Mouse (Mus musculus) adrenal gland, adult 2 months (tissue): ENCODE data around the gene Mapk3. TPM values are rescaled to one million over a fixed set of nuclear protein-coding genes. Genes with fewer than 3 reads are reported as not detected.
"Not testable (repeated sequence)": the region's sequence is repeated elsewhere in the genome, so short reads cannot be mapped to it uniquely, and the experiment has no call there.

Source experiments
- DNase-seq: peaks from one replicate; pipeline ENCODE4 v3.0.0; 2021
- polyA plus RNA-seq: library from polyadenylated mRNA; depleted of rRNA; stranded (reverse); fragments of >200 nt; gene quantifications from 2 replicates; pipeline ENCODE4 v1.2.3, GENCODE M21; 2012
- total RNA-seq, 2 experiments: library from RNA; stranded (reverse); gene quantifications; 2 replicates each; pipeline ENCODE4 v1.2.3; 2021

Gene Mapk3
- total and polyA plus RNA-seq, 3 experiments, result 139 to 299 (median 169) TPM

DNA sequence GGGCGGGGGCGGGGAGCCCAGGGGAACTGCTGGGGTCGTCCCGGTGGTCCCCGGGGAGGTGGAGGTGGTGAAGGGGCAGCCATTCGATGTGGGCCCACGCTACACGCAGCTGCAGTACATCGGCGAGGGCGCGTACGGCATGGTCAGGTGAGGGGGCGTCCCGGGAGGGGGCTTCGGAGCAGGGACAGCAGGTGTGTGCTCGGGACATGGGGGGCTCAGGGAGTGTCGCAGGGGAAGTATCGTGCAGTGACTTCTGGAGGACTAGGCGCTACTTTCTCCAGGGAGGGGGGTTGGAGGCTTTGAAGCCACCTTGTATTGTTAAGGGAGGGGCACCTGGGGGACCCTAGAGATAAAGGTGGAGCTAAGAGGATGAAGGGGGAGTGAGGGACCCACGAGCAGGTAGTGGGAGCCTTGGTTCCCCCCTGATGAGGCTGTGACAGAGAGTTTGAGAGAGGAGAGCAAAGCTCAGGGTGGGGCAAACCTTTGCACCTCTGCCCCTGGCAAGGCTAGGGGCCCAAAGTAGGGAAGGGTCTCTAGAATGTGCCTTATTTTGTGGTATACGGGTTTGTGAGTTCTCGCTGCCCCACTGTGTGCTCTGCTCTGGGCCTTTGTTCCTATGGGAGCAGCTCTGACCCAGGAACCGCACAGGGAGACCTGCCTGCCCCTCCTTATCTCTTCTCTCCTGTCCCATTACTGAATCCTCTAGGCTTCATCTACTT is 430 bp downstream of the Mapk3 start:
- peak; percentile 42 for DNase-seq

GRCm38 (mm10) chr7:126760391-126760802 is 996 bp downstream of the Mapk3 start:
- DNase-seq, result peak; percentile 78

DNA sequence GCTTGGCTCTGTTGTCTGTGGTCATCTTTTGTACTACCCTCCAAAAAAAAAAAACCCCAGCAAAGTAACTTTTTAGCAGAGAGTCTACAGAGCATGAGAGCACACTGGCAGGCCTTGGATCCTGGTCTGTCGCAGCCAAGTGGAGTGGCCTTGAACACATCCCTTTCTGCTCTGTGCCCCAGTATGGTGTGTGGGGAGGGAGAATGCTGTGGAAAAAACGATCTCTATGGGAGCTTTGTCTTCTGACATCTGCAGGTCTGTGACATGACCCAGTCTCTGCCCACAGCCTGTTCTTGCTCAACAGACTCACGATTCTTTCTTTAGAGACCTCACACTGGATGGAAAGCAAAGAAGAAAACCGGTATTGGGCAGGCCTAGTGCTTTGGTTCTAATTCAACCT is 1.6 kb downstream of the Mapk3 start:
- peak; percentile 72 for DNase-seq

DNA sequence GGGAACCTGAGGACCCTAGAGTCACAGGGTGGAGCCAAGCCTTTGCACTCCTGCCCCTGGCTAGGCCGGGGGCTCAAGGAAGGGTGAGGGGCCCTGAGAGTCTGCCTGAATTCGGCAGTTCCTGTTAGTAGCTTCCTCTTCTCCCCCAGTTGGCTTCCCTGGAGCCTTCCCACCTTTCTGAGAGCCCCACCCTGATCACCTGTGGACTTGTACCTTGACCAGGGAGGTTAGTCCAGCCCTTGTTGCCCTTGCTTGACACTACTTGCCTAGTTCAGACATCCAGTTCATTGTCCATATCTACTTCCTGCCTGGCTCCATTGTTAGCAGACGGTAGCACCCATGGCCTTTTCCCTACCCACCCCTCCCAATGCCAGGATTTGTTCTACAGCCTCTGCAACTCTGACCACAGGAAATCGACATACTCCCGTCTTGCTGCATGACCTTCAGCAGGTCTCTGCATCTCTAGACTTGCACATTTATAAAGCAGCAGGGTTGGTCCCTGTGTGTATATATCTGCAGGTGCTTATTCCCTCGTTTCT is 2.2 kb downstream of the Mapk3 start:
- no peak for DNase-seq

DNA sequence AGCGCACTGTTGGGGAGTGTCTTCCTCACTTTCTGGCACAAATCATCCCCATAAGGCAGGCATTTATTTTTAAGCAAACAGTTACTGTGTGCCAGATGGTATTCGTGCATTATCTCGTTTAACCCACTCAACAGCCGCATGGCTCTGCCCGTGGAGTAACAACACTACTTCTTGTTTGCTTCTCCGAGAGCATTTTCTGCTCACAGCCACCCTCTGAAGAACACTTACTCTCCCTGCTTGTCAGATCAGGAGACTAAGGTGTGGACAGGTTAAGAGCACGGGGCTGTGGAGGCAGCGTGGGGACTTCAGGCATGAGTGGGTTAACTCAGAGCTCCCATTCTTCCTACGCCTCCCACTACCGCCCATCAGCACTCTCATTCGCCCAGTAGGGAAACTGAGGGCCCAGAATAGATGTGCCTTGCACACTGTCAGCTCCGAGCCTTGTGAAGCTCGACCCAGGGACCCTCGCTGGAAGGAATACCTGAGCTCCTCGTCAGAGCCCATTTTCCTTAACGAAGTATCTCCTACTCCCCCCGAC is 3.1 kb downstream of the Mapk3 start:
- DNase-seq, result no peak

- no peak for DNase-seq
Observed at GRCm38 (mm10) chr7:126765540-126765939, 6.1 kb downstream of the Mapk3 start.

DNA sequence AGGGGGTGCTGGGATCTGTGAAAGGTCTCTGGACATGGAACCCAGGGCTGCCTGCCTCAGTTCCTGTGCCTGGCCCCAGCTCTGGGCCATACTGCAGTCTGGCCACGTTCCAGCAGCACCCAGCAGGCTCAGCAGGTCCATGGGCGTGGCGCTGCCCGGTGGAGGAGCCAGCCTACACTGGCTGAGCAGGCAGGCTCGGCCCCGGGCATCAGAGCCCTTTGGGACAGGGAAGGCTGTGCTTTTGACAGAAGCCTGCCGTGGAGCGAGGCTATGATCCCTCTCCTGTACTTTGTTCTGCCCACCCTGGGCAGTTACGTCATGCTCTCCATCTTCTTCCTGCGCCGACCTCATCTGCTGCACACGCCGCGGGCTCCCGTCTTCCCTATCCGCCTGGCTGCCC is 6.8 kb downstream of the Mapk3 start, which contains the start of gene Gdpd3:
Gene Gdpd3 (plus strand): TSS at position 134 of the 400 bp plus-strand sequence.
- DNase-seq, result no peak

- DNase-seq, result no peak
Observed at GRCm38 (mm10) chr7:126767001-126767400, 7.6 kb downstream of the Mapk3 start.

GRCm38 (mm10) chr7:126770784-126771183 is 11.4 kb downstream of the Mapk3 start:
- DNase-seq, result no peak

GRCm38 (mm10) chr7:126773351-126773750 is 13.9 kb downstream of the Mapk3 start:
- DNase-seq, result no peak

DNA sequence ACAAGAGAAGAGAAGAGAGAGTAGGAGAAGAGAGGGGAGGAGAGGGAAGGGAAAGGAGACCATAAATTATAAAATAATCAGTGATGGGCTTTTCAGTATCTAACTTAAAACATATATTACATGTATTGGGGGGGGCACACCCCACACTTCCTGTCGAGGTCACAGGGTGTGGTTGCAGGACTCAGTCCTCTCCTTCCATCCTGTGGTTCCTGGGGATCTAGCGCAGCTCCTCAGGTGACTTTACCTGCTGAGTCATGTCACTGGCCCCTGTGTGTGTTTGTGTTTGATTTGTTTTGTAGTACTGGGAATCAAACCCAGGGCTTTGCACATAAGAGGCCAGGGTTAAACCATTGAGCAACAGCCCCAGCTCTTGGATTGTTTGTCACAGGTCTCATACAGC is 15.1 kb downstream of the Mapk3 start:
- no peak for DNase-seq

DNA sequence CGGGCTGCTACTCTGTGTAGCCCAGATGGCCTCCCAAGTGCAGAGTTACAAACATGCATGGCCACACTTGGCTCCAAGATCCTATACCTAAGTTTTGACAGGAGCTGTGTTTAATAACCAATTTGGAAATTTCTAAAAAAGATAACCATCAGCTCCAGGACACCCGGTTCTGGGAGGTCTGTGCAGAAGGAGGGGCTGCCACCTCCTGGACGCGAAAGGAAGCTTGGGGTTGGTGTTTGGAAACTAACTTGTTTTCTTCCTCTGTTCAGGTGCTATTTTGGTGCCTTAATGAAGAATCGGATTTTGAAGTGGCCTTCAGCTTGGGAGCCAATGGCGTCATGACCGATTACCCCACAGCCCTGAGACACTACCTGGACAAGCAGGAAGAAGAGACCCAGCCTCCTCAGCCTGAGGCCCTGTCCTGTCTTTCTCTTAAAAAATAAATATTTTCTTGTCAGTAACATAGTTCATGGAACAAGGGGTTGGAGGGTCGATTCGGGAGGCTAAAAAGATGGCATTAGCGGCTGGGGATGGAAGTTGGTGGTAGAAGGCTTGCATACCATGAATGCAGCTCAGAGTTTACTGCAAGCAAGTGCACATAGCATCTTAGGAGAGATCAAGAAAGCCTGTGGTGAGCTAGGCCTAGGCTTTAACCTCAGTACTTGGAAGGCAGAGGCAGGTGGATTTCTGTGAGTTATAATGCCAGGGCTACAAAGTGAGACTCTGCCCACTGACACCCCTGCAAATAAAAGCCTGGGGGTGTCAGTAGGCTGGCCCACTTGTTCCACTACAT is 16.0 kb downstream of the Mapk3 start:
- DNase-seq, result no peak

GRCm38 (mm10) chr7:126775978-126776234 is 16.5 kb downstream of the Mapk3 start:
- DNase-seq, result no peak

DNA sequence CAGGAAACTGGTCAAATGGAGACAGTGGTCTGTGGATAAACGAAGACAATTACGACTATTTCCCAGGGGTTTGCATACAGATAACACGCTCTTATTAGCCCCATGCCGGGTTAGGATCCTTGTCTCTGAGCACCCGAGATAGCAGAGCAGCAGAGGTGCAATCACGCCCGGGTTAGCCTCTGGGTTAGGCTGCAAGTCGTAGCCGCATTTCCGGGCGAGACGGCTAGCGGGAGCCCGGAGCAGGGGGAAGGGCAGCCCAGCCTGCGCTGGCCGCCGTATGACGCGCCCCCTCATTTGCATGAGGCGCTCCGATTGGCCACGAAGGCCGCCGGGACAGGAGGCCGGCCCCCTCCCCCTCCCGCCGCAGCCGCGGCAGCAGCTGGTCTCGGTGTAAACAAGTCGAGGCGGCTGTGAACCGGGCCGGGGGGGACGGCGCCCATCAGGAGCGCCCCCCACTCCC is 17.2 kb downstream of the Mapk3 start, which contains the start of gene Ypel3:
Gene Ypel3 (plus strand): TSS at position 358 of the 460 bp plus-strand sequence.
- peak; percentile 98 for DNase-seq

- peak; percentile 54 for DNase-seq
Observed at GRCm38 (mm10) chr7:126777476-126777875, 18.1 kb downstream of the Mapk3 start.

DNA sequence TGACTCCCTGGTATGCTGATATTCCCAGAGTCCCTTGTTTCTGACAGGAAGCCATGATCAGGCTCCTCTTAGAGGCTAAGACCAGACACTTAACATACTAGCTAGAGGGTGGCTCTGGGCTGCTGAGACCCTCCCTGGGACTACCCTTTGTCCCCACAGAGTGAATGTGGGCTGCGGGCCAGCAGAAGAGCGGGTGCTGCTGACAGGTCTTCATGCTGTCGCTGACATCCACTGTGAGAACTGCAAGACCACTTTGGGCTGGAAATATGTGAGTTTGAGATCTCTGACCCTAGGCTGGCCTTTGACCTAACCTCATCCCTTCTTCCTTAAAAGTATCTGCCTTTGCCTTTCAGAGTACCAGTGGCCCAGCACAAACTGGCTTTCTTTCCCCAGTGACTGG is 18.7 kb downstream of the Mapk3 start:
- DNase-seq, result no peak

GRCm38 (mm10) chr7:126779101-126779500 is 19.7 kb downstream of the Mapk3 start:
- not testable (repeated sequence) for DNase-seq

DNA sequence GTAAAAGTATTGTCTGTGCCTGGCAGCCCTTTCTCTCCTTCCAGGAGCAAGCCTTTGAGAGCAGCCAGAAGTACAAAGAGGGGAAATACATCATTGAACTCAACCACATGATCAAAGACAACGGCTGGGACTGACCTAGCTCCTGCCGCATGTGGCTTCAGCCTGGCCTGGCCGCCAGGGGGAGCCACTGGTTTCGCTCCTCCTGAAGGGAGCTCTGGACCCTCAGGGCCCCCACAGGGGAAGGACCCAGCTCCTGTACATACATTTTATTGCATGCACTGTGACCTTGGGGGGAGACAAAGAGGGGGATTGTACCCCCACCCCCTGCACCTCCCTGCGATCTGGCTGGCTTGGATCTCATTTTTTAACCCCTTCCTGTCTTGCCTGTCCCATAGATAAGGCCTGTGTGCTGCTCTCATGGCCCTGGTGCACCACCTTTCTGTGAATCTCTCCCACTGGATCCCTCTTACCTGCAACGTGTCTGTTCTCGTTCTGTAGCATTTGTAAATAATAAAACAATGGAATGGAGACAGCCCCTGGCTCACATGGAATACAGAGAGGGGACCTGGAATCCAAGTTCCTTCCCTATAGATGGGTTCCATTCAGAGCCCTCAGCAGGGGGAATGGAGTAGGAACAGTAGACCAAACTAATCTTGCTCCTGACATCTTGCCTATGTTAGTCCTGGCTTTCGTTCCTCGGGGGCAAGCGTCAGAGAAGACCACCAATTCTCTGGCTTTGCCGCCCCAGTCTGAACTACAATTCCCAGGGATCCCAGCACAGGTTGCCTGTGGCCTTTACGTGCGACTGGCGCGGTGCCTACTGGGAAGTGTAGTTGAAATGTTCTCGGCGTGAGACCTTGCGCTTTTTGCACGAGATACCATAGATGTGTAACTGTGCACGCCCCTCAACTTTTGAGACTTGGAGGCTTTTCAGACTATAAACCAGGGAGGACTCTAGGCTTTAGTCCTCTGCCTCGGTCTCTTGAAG is 20.9 kb downstream of the Mapk3 start:
- DNase-seq, result peak; percentile 90

- no peak for DNase-seq
Observed at GRCm38 (mm10) chr7:126780971-126781635, 21.7 kb downstream of the Mapk3 start, which contains the start of gene Tbx6. Gene Tbx6 (plus strand): TSS chr7:126781483.

DNA sequence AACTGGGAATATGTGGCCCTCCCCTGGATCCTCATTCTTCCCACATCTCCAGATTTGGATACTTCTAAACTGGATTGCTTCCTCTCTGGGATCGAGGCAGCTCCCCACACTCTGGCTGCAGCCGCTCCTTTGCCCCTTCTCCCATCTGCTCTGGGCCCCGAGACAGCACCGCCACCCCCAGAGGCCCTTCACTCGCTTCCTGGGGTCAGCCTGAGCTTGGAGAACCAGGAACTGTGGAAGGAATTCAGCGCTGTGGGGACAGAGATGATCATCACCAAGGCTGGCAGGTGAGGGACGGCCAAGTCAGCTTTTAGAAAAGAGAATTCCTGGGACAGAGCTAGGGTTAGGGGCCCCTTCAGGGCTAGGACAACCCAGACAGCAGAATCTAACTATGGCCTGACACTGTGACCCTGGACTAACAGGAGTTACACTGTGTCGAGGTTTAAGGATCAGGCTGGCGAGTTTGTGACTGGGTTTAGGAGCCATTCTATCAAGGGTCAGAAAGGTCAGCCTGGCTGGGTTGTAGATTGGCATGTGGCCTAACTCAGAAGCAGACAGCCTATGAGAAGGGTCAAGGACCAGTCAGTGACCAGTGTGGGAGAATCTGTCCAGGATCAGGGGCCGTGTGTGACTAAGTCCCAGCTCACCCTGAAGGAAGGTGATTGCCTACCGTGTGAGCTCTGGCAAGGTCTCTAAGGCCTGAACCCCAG is 22.4 kb downstream of the Mapk3 start:
- peak; percentile 54 for DNase-seq
